Mouse (Mus musculus) embryonic facial prominence, embryonic 15.5 days (tissue): ENCODE data around the gene Mvd. TPM values are rescaled to one million over a fixed set of nuclear protein-coding genes. Genes with fewer than 3 reads are reported as not detected.

ENCODE experiments used
- ATAC-seq: fragments of 200-750 bp; cut with Nextera tagmentation; 2 replicates; pipeline ENCODE4 v1.8.0; 2017; ENCODE audit warnings: low read depth, moderate TSS enrichment; ENCODE audit not compliant: insufficient number of reproducible peaks, low FRiP score, low TSS enrichment
- H3K27ac ChIP-seq: fragments of 300-500 bp; sonication (generic); replicated peaks from 2 replicates; pipeline ENCODE4 v1.5.1; 2015; ENCODE audit warnings: mild to moderate bottlenecking, inconsistent platforms
- H3K27me3 ChIP-seq: fragments of 300-500 bp; sonication (generic); 2 replicates; pipeline ENCODE4 v1.6.1; 2015; ENCODE audit warnings: inconsistent platforms
- H3K36me3 ChIP-seq: fragments of 300-500 bp; sonication (generic); 2 replicates; pipeline ENCODE4 v1.6.1; 2015; ENCODE audit warnings: mild to moderate bottlenecking, inconsistent platforms
- H3K4me1 ChIP-seq: fragments of 300-500 bp; sonication (generic); 2 replicates; pipeline ENCODE4 v1.6.1; 2015; ENCODE audit warnings: inconsistent platforms
- H3K4me2 ChIP-seq: fragments of 300-500 bp; sonication (generic); replicated peaks from 2 replicates; pipeline ENCODE4 v1.6.1; 2015; ENCODE audit warnings: mild to moderate bottlenecking, inconsistent platforms
- H3K4me3 ChIP-seq: fragments of 300-500 bp; sonication (generic); replicated peaks from 2 replicates; pipeline ENCODE4 v1.5.1; 2015; ENCODE audit warnings: mild to moderate bottlenecking, inconsistent platforms
- H3K9ac ChIP-seq: fragments of 300-500 bp; sonication (generic); 2 replicates; pipeline ENCODE4 v1.6.1; 2015; ENCODE audit warnings: inconsistent platforms
- H3K9me3 ChIP-seq: fragments of 300-500 bp; sonication (generic); replicated peaks from 2 replicates; pipeline ENCODE4 v1.6.1; 2016; ENCODE audit warnings: inconsistent platforms
- WGBS: fragments of 180-500 bp; shearing (Covaris S2); methylation state at CpG from one replicate; pipeline ENCODE4 v1.1.7; 2015; 5-methylcytosine and 5-hydroxymethylcytosine counted together
- microRNA-seq: library from miRNA; unstranded; fragments of <30 nt; microRNA quantifications from one replicate; pipeline ENCODE4, GENCODE M21; 2016; ENCODE audit warnings: borderline number of aligned reads
- polyA plus RNA-seq: library from polyadenylated mRNA; unstranded; fragments of >200 nt; fragmentation: Nextera tagmentation; extraction: Ambion mirVana; gene quantifications from 2 replicates; pipeline ENCODE4 v1.2.1, GENCODE M21; 2015

The Mvd gene
- polyA plus RNA-seq, 1 experiment from 2014 or later = 33.8 TPM

DNA sequence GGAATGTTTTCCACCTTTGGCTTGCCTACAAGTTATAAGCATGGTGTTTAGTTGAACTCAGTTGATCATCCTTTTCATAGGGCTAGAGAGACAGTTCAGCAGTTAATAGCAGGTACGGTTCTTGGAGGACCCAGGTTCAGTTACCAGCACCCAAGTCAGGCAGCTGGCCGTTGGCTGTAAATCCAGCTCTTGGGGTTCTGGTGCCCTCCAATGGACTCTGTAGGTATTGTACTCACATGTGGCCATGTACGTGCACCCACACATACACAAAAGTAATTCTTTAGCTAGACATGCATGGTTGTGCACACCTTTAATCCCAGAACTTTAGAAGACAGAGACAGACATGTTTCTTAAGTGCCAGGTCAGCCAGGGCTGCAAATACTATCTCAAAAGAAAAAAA is 53.9 kb downstream of the Mvd start:
- ATAC-seq = no peak
- H3K4me1 ChIP-seq = no peaks in the 10 kb centered on the region
- no peak overlapping the region for H3K27ac ChIP-seq
- H3K9ac ChIP-seq = no peak overlapping the region
- no peaks in the 10 kb centered on the region for H3K27me3 ChIP-seq
- peaks cover 82% of the 10 kb centered on the region for H3K36me3 ChIP-seq
- no peaks in the 10 kb centered on the region for H3K9me3 ChIP-seq
- H3K4me2 ChIP-seq = no peak overlapping the region
- WGBS = 80% methylated on average over 3 of the region's 3 CpGs
- H3K4me3 ChIP-seq = no peak overlapping the region

Small RNA genes lying within 50 kb of the gene (microRNA-seq; reads per million reads assigned to microRNA genes)
- gene Gm24366 = not detected

Other genes starting within 250 kb of the Mvd start
- gene Zfpm1, start 161.3 kb downstream of the Mvd start, polyA plus RNA-seq = 1.4 and 1.6 TPM in 2 replicates
- 0.12 and 0.20 TPM in 2 replicates for gene Trhr2, start 82.7 kb downstream of the Mvd start, polyA plus RNA-seq
- gene Zc3h18, start 66.8 kb downstream of the Mvd start, polyA plus RNA-seq = 48.2 and 49.7 TPM in 2 replicates
- gene Il17c, start 21.4 kb downstream of the Mvd start, polyA plus RNA-seq = 0.41 TPM in 1 of 2 replicates, not detected in the other
- 173 and 186 TPM in 2 replicates for gene Cyba, start 10.5 kb downstream of the Mvd start, polyA plus RNA-seq
- 1.3 and 1.4 TPM in 2 replicates for gene Snai3, start 17.3 kb upstream of the Mvd start, polyA plus RNA-seq
- gene Rnf166, start 32.6 kb upstream of the Mvd start, polyA plus RNA-seq = 53.2 and 54.6 TPM in 2 replicates
- gene Ctu2, start 32.7 kb upstream of the Mvd start, polyA plus RNA-seq = 46.4 and 49.7 TPM in 2 replicates
- 14.3 and 16.7 TPM in 2 replicates for gene Piezo1, start 107.9 kb upstream of the Mvd start, polyA plus RNA-seq
- gene Cdt1, start 124.6 kb upstream of the Mvd start, polyA plus RNA-seq = 32.5 and 36.2 TPM in 2 replicates
- gene Aprt, start 133.5 kb upstream of the Mvd start, polyA plus RNA-seq = 298 and 312 TPM in 2 replicates
- gene Galns, start 168.0 kb upstream of the Mvd start, polyA plus RNA-seq = 11.3 TPM in 2 replicates
- gene Trappc2l, start 168.2 kb upstream of the Mvd start, polyA plus RNA-seq = 54.5 and 62.3 TPM in 2 replicates
- 0.63 and 1.2 TPM in 2 replicates for gene Pabpn1l, start 179.3 kb upstream of the Mvd start, polyA plus RNA-seq